Mouse (Mus musculus) hindbrain, embryonic 11.5 days (tissue): ENCODE measurements at regions not wholly inside any gene's neighbourhood (a gene's known extent, or its start where the extent isn't known, plus 50 kb on each side); places are given as distances from the start of the nearest gene placed in this dataset.

Experiments
- ATAC-seq: fragments of 200-750 bp; cut with Nextera tagmentation; 2 replicates; pipeline ENCODE4 v1.8.0; 2017; ENCODE audit warnings: mild to moderate bottlenecking, moderate TSS enrichment, moderate library complexity; ENCODE audit not compliant: low FRiP score
- DNase-seq: peaks from one replicate; pipeline ENCODE4 v3.0.0-alpha.2; 2015; ENCODE audit warnings: low spot score
- H3K27ac ChIP-seq: fragments of 300-500 bp; sonication (generic); 2 replicates; pipeline ENCODE4 v1.5.1; 2014; ENCODE audit warnings: mild to moderate bottlenecking, low read depth, low read length
- H3K27me3 ChIP-seq: fragments of 300-500 bp; sonication (generic); 2 replicates; pipeline ENCODE4 v1.6.1; 2014; ENCODE audit warnings: mild to moderate bottlenecking, low read length, moderate library complexity, mixed read lengths; ENCODE audit not compliant: control insufficient read depth, insufficient read depth
- H3K36me3 ChIP-seq: fragments of 300-500 bp; sonication (generic); 2 replicates; pipeline ENCODE4 v1.6.1; 2014; ENCODE audit warnings: mild to moderate bottlenecking, low read length, moderate library complexity, mixed read lengths; ENCODE audit not compliant: control insufficient read depth, insufficient read depth
- H3K4me1 ChIP-seq: fragments of 300-500 bp; sonication (generic); replicated peaks from 2 replicates; pipeline ENCODE4 v1.6.1; 2014; ENCODE audit warnings: low read length, mixed read lengths; ENCODE audit not compliant: control insufficient read depth, insufficient read depth
- H3K4me2 ChIP-seq: fragments of 300-500 bp; sonication (generic); replicated peaks from 2 replicates; pipeline ENCODE4 v1.6.1; 2014; ENCODE audit warnings: mild to moderate bottlenecking, low read depth, low read length
- H3K4me3 ChIP-seq: fragments of 300-500 bp; sonication (generic); 2 replicates; pipeline ENCODE4 v1.5.1; 2014; ENCODE audit warnings: low read depth, low read length
- H3K9ac ChIP-seq: fragments of 300-500 bp; sonication (generic); 2 replicates; pipeline ENCODE4 v1.6.1; 2014; ENCODE audit warnings: low read depth, low read length
- H3K9me3 ChIP-seq: fragments of 300-500 bp; sonication (generic); 2 replicates; pipeline ENCODE4 v1.6.1; 2016; ENCODE audit warnings: low read length; ENCODE audit not compliant: control insufficient read depth
- WGBS: fragments of 180-500 bp; shearing (Covaris S2); extraction: QIAGEN DNeasy Blood & Tissue Kit; methylation state at CpG from one replicate; pipeline ENCODE4 v1.1.7; 2014; 5-methylcytosine and 5-hydroxymethylcytosine counted together

- Histone ChIP-seq H3K36me3 (no peaks in the 10 kb centered on the region), H3K9ac (no peak overlapping the region), H3K4me3 (no peak overlapping the region), H3K27ac (no peak overlapping the region), H3K9me3 (no peaks in the 10 kb centered on the region), H3K4me2 (no peak overlapping the region), H3K27me3 (no peaks in the 10 kb centered on the region), H3K4me1 (no peaks in the 10 kb centered on the region)
- DNase-seq (no peak), ATAC-seq (no peak)
- 82% methylated on average over 1 of the region's 1 CpGs for whole genome bisulfite sequencing
These were observed 818.9 kb downstream of the Fat4 start for GRCm38 (mm10) chr3:39705610-39706009.

GRCm38 (mm10) chr3:39712795-39713709, 818.0 kb upstream of the Intu start:
- WGBS: 81% methylated on average over 13 of the region's 13 CpGs
- ATAC-seq (no peak), DNase-seq (no peak)
- Histone ChIP-seq H3K9ac (no peak overlapping the region), H3K36me3 (no peaks in the 10 kb centered on the region), H3K4me2 (no peak overlapping the region), H3K4me3 (no peak overlapping the region), H3K27ac (no peak overlapping the region), H3K27me3 (no peaks in the 10 kb centered on the region), H3K4me1 (no peaks in the 10 kb centered on the region), H3K9me3 (no peaks in the 10 kb centered on the region)

- Histone ChIP-seq H3K9ac (no peak overlapping the region), H3K4me3 (no peak overlapping the region), H3K9me3 (no peaks in the 10 kb centered on the region), H3K27ac (no peak overlapping the region), H3K36me3 (no peaks in the 10 kb centered on the region), H3K4me2 (no peak overlapping the region), H3K27me3 (no peaks in the 10 kb centered on the region), H3K4me1 (no peaks in the 10 kb centered on the region)
- DNase-seq (peak; percentile 18), ATAC-seq (no peak)
- 62% methylated on average over 5 of the region's 5 CpGs for WGBS
These were observed 817.0 kb upstream of the Intu start for GRCm38 (mm10) chr3:39714056-39714592.

- ATAC-seq (no peak), DNase-seq (no peak)
- no peaks in the 10 kb centered on the region for H3K9me3 ChIP-seq
- no peaks in the 10 kb centered on the region for H3K27me3 ChIP-seq
- H3K4me2 ChIP-seq: no peak overlapping the region
- no peaks in the 10 kb centered on the region for H3K4me1 ChIP-seq
- no peaks in the 10 kb centered on the region for H3K36me3 ChIP-seq
- no peak overlapping the region for H3K4me3 ChIP-seq
- no peak overlapping the region for H3K27ac ChIP-seq
- 72% methylated on average over 11 of the region's 11 CpGs for WGBS
- H3K9ac ChIP-seq: no peak overlapping the region
These were observed 812.0 kb upstream of the Intu start for GRCm38 (mm10) chr3:39718946-39719545.

- H3K36me3 ChIP-seq: no peaks in the 10 kb centered on the region
- WGBS: 86% methylated on average over 3 of the region's 3 CpGs
- DNase-seq: no peak
- H3K27me3 ChIP-seq: no peaks in the 10 kb centered on the region
- ATAC-seq: no peak
- no peak overlapping the region for H3K27ac ChIP-seq
- H3K4me1 ChIP-seq: no peaks in the 10 kb centered on the region
- H3K4me3 ChIP-seq: no peak overlapping the region
- H3K4me2 ChIP-seq: no peak overlapping the region
- no peaks in the 10 kb centered on the region for H3K9me3 ChIP-seq
- no peak overlapping the region for H3K9ac ChIP-seq
These were observed 805.3 kb upstream of the Intu start for GRCm38 (mm10) chr3:39725755-39726154.

- Histone ChIP-seq H3K4me3 (no peak overlapping the region), H3K9ac (no peak overlapping the region), H3K4me1 (no peaks in the 10 kb centered on the region), H3K36me3 (no peaks in the 10 kb centered on the region), H3K9me3 (no peaks in the 10 kb centered on the region), H3K27me3 (no peaks in the 10 kb centered on the region), H3K27ac (no peak overlapping the region), H3K4me2 (no peak overlapping the region)
- DNase-seq (no peak), ATAC-seq (no peak)
- WGBS: 57% methylated on average over 1 of the region's 1 CpGs
These were observed 794.4 kb upstream of the Intu start for GRCm38 (mm10) chr3:39736639-39737038.

- no peaks in the 10 kb centered on the region for H3K36me3 ChIP-seq
- ATAC-seq (no peak), DNase-seq (no peak)
- no peaks in the 10 kb centered on the region for H3K4me1 ChIP-seq
- no peaks in the 10 kb centered on the region for H3K9me3 ChIP-seq
- no peak overlapping the region for H3K4me3 ChIP-seq
- no peak overlapping the region for H3K27ac ChIP-seq
- H3K4me2 ChIP-seq: no peak overlapping the region
- no peaks in the 10 kb centered on the region for H3K27me3 ChIP-seq
- WGBS: 88% methylated on average over 2 of the region's 2 CpGs
- H3K9ac ChIP-seq: no peak overlapping the region
These were observed 785.1 kb upstream of the Intu start for GRCm38 (mm10) chr3:39745947-39746346.

GRCm38 (mm10) chr3:39768981-39769568, 762.0 kb upstream of the Intu start:
- Histone ChIP-seq H3K9ac (no peak overlapping the region), H3K27ac (no peak overlapping the region), H3K9me3 (no peaks in the 10 kb centered on the region), H3K4me1 (no peaks in the 10 kb centered on the region), H3K4me3 (no peak overlapping the region), H3K36me3 (no peaks in the 10 kb centered on the region), H3K27me3 (no peaks in the 10 kb centered on the region), H3K4me2 (no peak overlapping the region)
- ATAC-seq (no peak), DNase-seq (no peak)
- WGBS: 93% methylated on average over 6 of the region's 6 CpGs
